ENCODE assay signal across 17 mouse cellular contexts in genomic region chr6:121238209-121238608, GRCm38 (mm10). TPM values are rescaled to one million over a fixed set of nuclear protein-coding genes. Genes with fewer than 3 reads are reported as not detected.
"Had no signal": no experiment of that assay in that cellular context is flagged by ENCODE, and none has a peak within 500 bp of the region (broad histone marks: within the 10 kb centered on the region; RNA-seq: fewer than 3 reads in every experiment).

No protein-coding gene starts in this region.

- H3K27ac ChIP-seq: liver, embryonic 15.5 days; lung, embryonic 15.5 days; midbrain, embryonic 10.5 days; midbrain, embryonic 12.5 days; neural tube, embryonic 13.5 days; neural tube, embryonic 15.5 days; stomach, embryonic 15.5 days had no signal

- H3K9ac ChIP-seq: liver, embryonic 15.5 days; liver, postnatal 0 days; lung, embryonic 15.5 days; midbrain, embryonic 12.5 days; neural tube, embryonic 13.5 days; neural tube, embryonic 15.5 days; stomach, embryonic 15.5 days had no signal

- H3K36me3 ChIP-seq: liver, embryonic 15.5 days; lung, embryonic 15.5 days; midbrain, embryonic 10.5 days; midbrain, embryonic 12.5 days; neural tube, embryonic 13.5 days; neural tube, embryonic 15.5 days; stomach, embryonic 15.5 days had no signal

- H3K27me3 ChIP-seq: liver, embryonic 15.5 days; neural tube, embryonic 13.5 days; stomach, embryonic 15.5 days had no signal

- H3K4me2 ChIP-seq: liver, embryonic 15.5 days; lung, embryonic 15.5 days; midbrain, embryonic 12.5 days; neural tube, embryonic 13.5 days; neural tube, embryonic 15.5 days; stomach, embryonic 15.5 days had no signal

- H3K4me3 ChIP-seq: liver, embryonic 15.5 days; lung, embryonic 15.5 days; midbrain, embryonic 10.5 days; midbrain, embryonic 12.5 days; neural tube, embryonic 13.5 days; neural tube, embryonic 15.5 days; stomach, embryonic 15.5 days had no signal

- ATAC-seq: liver, postnatal 0 days; lung, postnatal 0 days; midbrain, embryonic 16.5 days had no signal

- DNase-seq: liver, postnatal 0 days; lung, adult 2 months; lung, postnatal 4 days; midbrain, embryonic 14.5 days; right cerebral cortex, postnatal 14 days; thymus, adult 18-20 months; thymus, postnatal 14 days; thymus, postnatal 36 days had no signal

- H3K9me3 ChIP-seq: liver, embryonic 15.5 days; lung, embryonic 15.5 days; midbrain, embryonic 10.5 days; midbrain, embryonic 12.5 days; neural tube, embryonic 13.5 days; neural tube, embryonic 15.5 days; stomach, embryonic 15.5 days had no signal

- H3K4me1 ChIP-seq: lung, embryonic 15.5 days; midbrain, embryonic 10.5 days; midbrain, embryonic 12.5 days; neural tube, embryonic 13.5 days; neural tube, embryonic 15.5 days; stomach, embryonic 15.5 days had no signal

RNA-seq across cellular contexts. Expression of gene Tuba8, which starts 27.7 kb away (rescaled TPM):
- polyA plus RNA-seq: midbrain, embryonic 12.5 days had no signal
